Mouse (Mus musculus) cerebellum, adult 18-20 months (tissue): ENCODE data around the gene Wsb1.
"Not testable (repeated sequence)": the region's sequence is repeated elsewhere in the genome, so short reads cannot be mapped to it uniquely, and the experiment has no call there.

ENCODE experiments used
- DNase-seq, 2 experiments: peaks; one replicate each; pipeline ENCODE4 v3.0.0; 2021

The Wsb1 gene

GRCm38 (mm10) chr11:79254391-79255098 lies at the start of gene Wsb1:
TSS of gene Wsb1 (minus strand) at chr11:79254671.
- DNase-seq = peak; percentile 88 to 95

GRCm38 (mm10) chr11:79304245-79304644 lies 49.8 kb upstream of the Wsb1 start:
- not testable (repeated sequence) for DNase-seq

GRCm38 (mm10) chr11:79303109-79303508 lies 48.6 kb upstream of the Wsb1 start:
- DNase-seq = no peak

GRCm38 (mm10) chr11:79299719-79300431 lies 45.4 kb upstream of the Wsb1 start:
- DNase-seq = no peak

GRCm38 (mm10) chr11:79296856-79297491 lies 42.5 kb upstream of the Wsb1 start, which contains the start of gene Gm9964:
TSS of gene Gm9964 (minus strand) at chr11:79296906.
- DNase-seq = no peak

GRCm38 (mm10) chr11:79296167-79296566 lies 41.7 kb upstream of the Wsb1 start:
- DNase-seq = peak; percentile 45 to 64

GRCm38 (mm10) chr11:79293971-79294370 lies 39.5 kb upstream of the Wsb1 start:
- no peak for DNase-seq

- no peak for DNase-seq
Observed at GRCm38 (mm10) chr11:79293025-79293424, 38.6 kb upstream of the Wsb1 start.

- no peak for DNase-seq
Observed at GRCm38 (mm10) chr11:79292130-79292529, 37.7 kb upstream of the Wsb1 start.

GRCm38 (mm10) chr11:79291651-79292050 lies 37.2 kb upstream of the Wsb1 start:
- DNase-seq = no peak

GRCm38 (mm10) chr11:79290473-79290872 lies 36.0 kb upstream of the Wsb1 start:
- DNase-seq = no peak

GRCm38 (mm10) chr11:79288913-79289640 lies 34.6 kb upstream of the Wsb1 start:
- DNase-seq = no peak

GRCm38 (mm10) chr11:79288278-79288843 lies 33.9 kb upstream of the Wsb1 start:
- DNase-seq = no peak

- DNase-seq = no peak
Observed at GRCm38 (mm10) chr11:79287447-79287846, 33.0 kb upstream of the Wsb1 start.

- no peak for DNase-seq
Observed at GRCm38 (mm10) chr11:79286305-79286799, 31.9 kb upstream of the Wsb1 start.

GRCm38 (mm10) chr11:79283350-79284030 lies 29.0 kb upstream of the Wsb1 start:
- no peak for DNase-seq

- no peak for DNase-seq
Observed at GRCm38 (mm10) chr11:79281396-79281795, 26.9 kb upstream of the Wsb1 start.

GRCm38 (mm10) chr11:79279732-79280405 lies 25.4 kb upstream of the Wsb1 start:
- DNase-seq = no peak

GRCm38 (mm10) chr11:79273757-79274156 lies 19.3 kb upstream of the Wsb1 start:
- DNase-seq = no peak

GRCm38 (mm10) chr11:79273039-79273438 lies 18.6 kb upstream of the Wsb1 start:
- DNase-seq = no peak

- no peak for DNase-seq
Observed at GRCm38 (mm10) chr11:79267171-79267570, 12.7 kb upstream of the Wsb1 start.
